Mouse (Mus musculus): ENCODE measurements around the gene Slc52a3. TPM values are rescaled to one million over a fixed set of nuclear protein-coding genes. Genes with fewer than 3 reads are reported as not detected.

Gene Slc52a3
- polyA plus RNA-seq, 2 experiments, result 0.73 to 0.74 TPM

- Histone ChIP-seq H3K27me3 (ENCODE audit: control insufficient read depth, insufficient read depth, low read length) (no peaks in the 10 kb centered on the region), H3K4me1 (replicated peaks; ENCODE audit: control insufficient read depth in 2 of 2, insufficient read depth in 2 of 2, low read length in 1 of 2) (no peaks in the 10 kb centered on the region), H3K9me3 (ENCODE audit: control insufficient read depth, low read length) (no peaks in the 10 kb centered on the region), H3K36me3 (replicated peaks; ENCODE audit: control insufficient read depth, insufficient read depth, low read depth) (no peaks in the 10 kb centered on the region), H3K4me3 (ENCODE audit: insufficient read depth in 1 of 2, low read depth in 2 of 2, low read length in 2 of 2) (no peak overlapping the region), H3K9ac (replicated peaks) (no peak overlapping the region), H3K27ac (no peak overlapping the region), H3K4me2 (ENCODE audit: low read depth) (no peak overlapping the region)
- no peak for DNase-seq (ENCODE audit: low read depth in 3 of 3, low spot score in 3 of 3)
- no peak for ATAC-seq (ENCODE audit: insufficient read depth)
- TF ChIP-seq EP300 (IDR thresholded peaks at IDR 0.05; ENCODE audit: low read depth), result no peak
- TF ChIP-seq CTCF (IDR thresholded peaks at IDR 0.05; ENCODE audit: low read depth), result no peak
These were observed 25.7 kb downstream of the Slc52a3 start for GRCm38 (mm10) chr2:152022022-152022421.

DNA sequence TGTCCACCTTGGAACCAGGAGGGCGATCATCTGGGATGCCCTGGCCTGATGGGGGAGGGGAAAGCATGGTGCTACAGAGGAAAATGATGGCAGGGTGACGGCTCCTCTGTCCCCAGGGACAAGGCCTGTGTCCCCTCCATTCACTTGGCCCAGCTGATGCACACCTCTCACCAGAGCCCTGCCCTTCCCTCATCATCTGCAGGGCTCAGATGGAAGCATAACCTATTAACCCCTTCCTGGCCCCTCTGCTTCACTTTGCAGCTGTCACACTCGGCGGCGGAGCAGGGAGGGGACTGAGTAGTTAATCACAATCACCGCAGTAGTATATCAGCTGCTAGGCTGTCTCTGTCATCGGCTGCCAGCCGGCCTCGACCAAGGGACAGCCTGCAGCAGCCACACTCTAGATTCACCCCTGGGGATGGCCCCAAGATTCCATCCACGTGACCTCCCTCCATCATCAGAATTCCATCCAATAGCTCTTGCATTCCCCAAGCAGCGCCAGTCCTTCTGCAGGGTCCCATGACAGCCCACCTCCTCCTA, 28.6 kb downstream of the Slc52a3 start:
- Histone ChIP-seq H3K9me3 (ENCODE audit: control insufficient read depth, low read length) (no peaks in the 10 kb centered on the region), H3K4me1 (replicated peaks; ENCODE audit: control insufficient read depth in 2 of 2, insufficient read depth in 2 of 2, low read length in 1 of 2) (0 out of 4 replicates have a peak, but pooled peaks cover 0 to 3% of the 10 kb centered on the region in 2 experiments), H3K36me3 (replicated peaks; ENCODE audit: control insufficient read depth, insufficient read depth, low read depth) (no peaks in the 10 kb centered on the region), H3K9ac (replicated peaks) (no peak overlapping the region), H3K4me3 (ENCODE audit: insufficient read depth in 1 of 2, low read depth in 2 of 2, low read length in 2 of 2) (no peak overlapping the region), H3K27me3 (ENCODE audit: control insufficient read depth, insufficient read depth, low read length) (peaks cover 8% of the 10 kb centered on the region), H3K27ac (no peak overlapping the region), H3K4me2 (ENCODE audit: low read depth) (no peak overlapping the region)
- no peak for ATAC-seq (ENCODE audit: insufficient read depth)
- no peak for DNase-seq (ENCODE audit: low read depth in 3 of 3, low spot score in 3 of 3)
- TF ChIP-seq EP300 (IDR thresholded peaks at IDR 0.05; ENCODE audit: low read depth), result no peak
- TF ChIP-seq CTCF (IDR thresholded peaks at IDR 0.05; ENCODE audit: low read depth), result no peak
- WGBS (ENCODE audit: insufficient replicate concordance), result 52% methylated on average over 11 of the region's 11 CpGs

DNA sequence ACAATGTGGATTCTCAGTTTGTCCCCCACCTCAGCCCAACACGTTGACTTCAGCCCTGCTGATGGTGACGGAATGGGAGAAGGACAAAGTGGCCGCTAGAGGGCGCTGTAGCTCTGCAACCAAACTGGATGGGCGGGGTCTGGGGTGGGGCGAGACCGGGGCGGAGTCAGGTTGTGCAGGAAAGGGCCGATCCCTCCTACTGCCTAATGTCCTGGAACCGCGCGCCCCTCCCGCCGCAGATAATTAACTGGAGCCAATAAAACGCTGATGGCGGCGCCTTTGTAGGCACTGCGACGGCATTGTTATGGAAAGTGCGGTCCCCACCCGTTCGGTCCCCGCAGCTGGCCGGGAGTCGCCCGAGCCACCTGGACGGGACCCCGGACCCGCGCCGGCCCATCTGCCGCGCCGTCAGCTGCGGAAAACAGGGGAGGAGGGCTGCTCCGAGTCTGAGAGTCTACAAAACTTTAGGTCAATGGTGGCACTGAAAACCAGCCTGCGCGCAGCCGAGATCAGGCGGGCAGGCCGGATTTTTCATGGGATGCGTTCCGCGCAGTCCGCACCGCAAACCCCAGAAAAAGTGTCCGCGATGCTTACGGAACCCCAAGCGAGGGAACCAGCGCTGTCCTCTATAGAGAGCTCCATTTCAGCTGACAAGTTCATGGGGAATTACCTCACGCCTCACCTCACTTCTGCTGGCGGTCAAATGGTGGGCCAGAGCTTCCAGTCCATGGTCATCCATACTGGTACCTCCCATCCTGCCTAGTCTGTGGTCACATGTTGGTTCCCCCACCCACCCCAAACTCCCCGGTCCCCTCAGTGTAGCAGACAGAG, 33.2 kb downstream of the Slc52a3 start:
- ATAC-seq (ENCODE audit: insufficient read depth) (peak; percentile 89), DNase-seq (ENCODE audit: low read depth in 3 of 3, low spot score in 3 of 3) (peak; percentile 75 to 78 (median 76))
- Histone ChIP-seq H3K4me1 (replicated peaks; ENCODE audit: control insufficient read depth in 2 of 2, insufficient read depth in 2 of 2, low read length in 1 of 2) (0 out of 4 replicates have a peak, but pooled peaks cover 0 to 3% of the 10 kb centered on the region in 2 experiments), H3K4me3 (ENCODE audit: insufficient read depth in 1 of 2, low read depth in 2 of 2, low read length in 2 of 2) (peak overlapping the region; percentile 47), H3K9me3 (ENCODE audit: control insufficient read depth, low read length) (no peaks in the 10 kb centered on the region), H3K36me3 (replicated peaks; ENCODE audit: control insufficient read depth, insufficient read depth, low read depth) (no peaks in the 10 kb centered on the region), H3K4me2 (ENCODE audit: low read depth) (peak overlapping the region; percentile 76), H3K27me3 (ENCODE audit: control insufficient read depth, insufficient read depth, low read length) (peaks cover 20% of the 10 kb centered on the region), H3K27ac (no peak overlapping the region), H3K9ac (replicated peaks) (no peak overlapping the region; the same call in 1 of the 2 replicates)
- under 1% methylated on average over 54 of the region's 54 CpGs for WGBS (ENCODE audit: insufficient replicate concordance)
- TF ChIP-seq CTCF (IDR thresholded peaks at IDR 0.05; ENCODE audit: low read depth), result peak; percentile 97
- TF ChIP-seq EP300 (IDR thresholded peaks at IDR 0.05; ENCODE audit: low read depth), result no peak

DNA sequence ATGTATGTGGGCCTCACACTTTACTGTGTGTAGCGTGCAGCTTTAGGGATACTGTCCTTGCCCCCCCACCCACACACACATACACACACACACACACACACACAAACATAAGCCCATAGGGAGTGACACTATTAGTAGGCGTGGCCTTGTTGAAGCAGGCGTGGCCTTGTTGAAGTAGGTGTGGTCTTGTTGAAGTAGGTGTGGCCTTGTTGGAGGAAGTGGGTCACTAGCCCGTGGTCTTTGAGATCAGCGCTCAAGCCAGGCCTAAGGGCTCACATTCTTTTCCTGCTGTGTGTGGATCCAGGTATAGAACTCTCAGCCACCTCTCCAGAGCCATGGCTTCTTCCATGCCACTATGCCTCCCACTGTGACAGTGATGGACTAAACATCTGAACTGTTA, 34.7 kb downstream of the Slc52a3 start:
- no peak for DNase-seq (ENCODE audit: low read depth in 3 of 3, low spot score in 3 of 3)
- H3K4me3 ChIP-seq (ENCODE audit: insufficient read depth in 1 of 2, low read depth in 2 of 2, low read length in 2 of 2), result no peak overlapping the region
- H3K36me3 ChIP-seq (replicated peaks; ENCODE audit: control insufficient read depth, insufficient read depth, low read depth), result no peaks in the 10 kb centered on the region
- no peaks in the 10 kb centered on the region for H3K9me3 ChIP-seq (ENCODE audit: control insufficient read depth, low read length)
- no peak for ATAC-seq (ENCODE audit: insufficient read depth)
- no peak overlapping the region for H3K27ac ChIP-seq
- no peak for TF ChIP-seq CTCF (IDR thresholded peaks at IDR 0.05; ENCODE audit: low read depth)
- TF ChIP-seq EP300 (IDR thresholded peaks at IDR 0.05; ENCODE audit: low read depth), result no peak
- H3K4me2 ChIP-seq (ENCODE audit: low read depth), result no peak overlapping the region
- 46% methylated on average over 5 of the region's 5 CpGs for WGBS (ENCODE audit: insufficient replicate concordance)
- H3K4me1 ChIP-seq (replicated peaks; ENCODE audit: control insufficient read depth in 2 of 2, insufficient read depth in 2 of 2, low read length in 1 of 2), result 0 out of 4 replicates have a peak, but pooled peaks cover 0 to 3% of the 10 kb centered on the region in 2 experiments
- H3K9ac ChIP-seq (replicated peaks), result no peak overlapping the region
- H3K27me3 ChIP-seq (ENCODE audit: control insufficient read depth, insufficient read depth, low read length), result peaks cover 20% of the 10 kb centered on the region

DNA sequence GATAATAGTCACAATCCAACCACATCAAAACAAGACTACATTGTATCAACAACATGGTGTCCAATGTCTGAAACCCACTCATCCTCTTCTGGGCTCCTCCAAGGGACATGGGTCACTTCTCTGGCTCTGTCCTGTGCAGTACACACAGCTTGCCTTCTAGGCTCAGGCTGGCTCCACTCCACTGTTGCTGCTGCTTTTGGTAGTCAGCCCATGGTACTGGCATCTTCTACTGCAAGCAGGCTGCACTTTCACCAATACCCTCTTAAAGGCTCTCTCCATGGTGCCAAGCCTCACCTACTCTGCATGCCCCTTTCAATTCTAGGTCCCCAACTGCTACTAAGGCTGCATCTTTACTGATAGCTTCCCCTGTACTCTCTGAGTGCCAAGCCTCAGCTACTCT, 43.8 kb downstream of the Slc52a3 start:
- H3K9ac ChIP-seq (replicated peaks), result no peak overlapping the region
- ATAC-seq (ENCODE audit: insufficient read depth) (no peak), DNase-seq (ENCODE audit: low read depth in 3 of 3, low spot score in 3 of 3) (no peak)
- TF ChIP-seq EP300 (IDR thresholded peaks at IDR 0.05; ENCODE audit: low read depth), result no peak
- TF ChIP-seq CTCF (IDR thresholded peaks at IDR 0.05; ENCODE audit: low read depth), result no peak
- no peaks in the 10 kb centered on the region for H3K9me3 ChIP-seq (ENCODE audit: control insufficient read depth, low read length)
- H3K4me2 ChIP-seq (ENCODE audit: low read depth), result no peak overlapping the region
- H3K4me1 ChIP-seq (replicated peaks; ENCODE audit: control insufficient read depth in 2 of 2, insufficient read depth in 2 of 2, low read length in 1 of 2), result no peaks in the 10 kb centered on the region
- H3K36me3 ChIP-seq (replicated peaks; ENCODE audit: control insufficient read depth, insufficient read depth, low read depth), result no peaks in the 10 kb centered on the region
- no peak overlapping the region for H3K27ac ChIP-seq
- peaks cover 3% of the 10 kb centered on the region; the same call in 1 of the 2 replicates for H3K27me3 ChIP-seq (ENCODE audit: control insufficient read depth, insufficient read depth, low read length)
- no peak overlapping the region for H3K4me3 ChIP-seq (ENCODE audit: insufficient read depth in 1 of 2, low read depth in 2 of 2, low read length in 2 of 2)

Data from liver, embryonic 14.5 days (tissue).